Mouse (Mus musculus) limb, embryonic 11.5 days (tissue): ENCODE data around the gene Shisa6. TPM values are rescaled to one million over a fixed set of nuclear protein-coding genes. Genes with fewer than 3 reads are reported as not detected.

Experiments
- ATAC-seq: fragments of 200-750 bp; cut with Nextera tagmentation; 2 replicates; pipeline ENCODE4 v1.8.0; 2017; ENCODE audit warnings: low read depth; ENCODE audit not compliant: insufficient number of reproducible peaks, low FRiP score, low TSS enrichment
- DNase-seq: peaks from one replicate; pipeline ENCODE4 v3.0.0-alpha.2; 2015; ENCODE audit warnings: low spot score
- H3K27ac ChIP-seq: fragments of 300-500 bp; sonication (generic); replicated peaks from 2 replicates; pipeline ENCODE4 v1.5.1; 2014; ENCODE audit warnings: low read depth, mild to moderate bottlenecking, low read length
- H3K27me3 ChIP-seq: fragments of 300-500 bp; sonication (generic); 2 replicates; pipeline ENCODE4 v1.6.1; 2014; ENCODE audit warnings: mild to moderate bottlenecking, low read length, mixed read lengths; ENCODE audit not compliant: control insufficient read depth, insufficient read depth
- H3K36me3 ChIP-seq: fragments of 300-500 bp; sonication (generic); 2 replicates; pipeline ENCODE4 v1.6.1; 2014; ENCODE audit warnings: mild to moderate bottlenecking, low read length, moderate library complexity, mixed read lengths; ENCODE audit not compliant: control insufficient read depth, insufficient read depth
- H3K4me1 ChIP-seq: fragments of 300-500 bp; sonication (generic); 2 replicates; pipeline ENCODE4 v1.6.1; 2014; ENCODE audit warnings: low read length, mixed read lengths; ENCODE audit not compliant: control insufficient read depth, insufficient read depth
- H3K4me2 ChIP-seq: fragments of 300-500 bp; sonication (generic); 2 replicates; pipeline ENCODE4 v1.6.1; 2014; ENCODE audit warnings: low read depth, mild to moderate bottlenecking, moderate library complexity; ENCODE audit not compliant: severe bottlenecking
- H3K4me3 ChIP-seq: fragments of 300-500 bp; sonication (generic); 2 replicates; pipeline ENCODE4 v1.5.1; 2014; ENCODE audit warnings: low read depth, low read length
- H3K9ac ChIP-seq: fragments of 300-500 bp; sonication (generic); 2 replicates; pipeline ENCODE4 v1.6.1; 2014; ENCODE audit warnings: mild to moderate bottlenecking, low read length
- H3K9me3 ChIP-seq: fragments of 300-500 bp; sonication (generic); 2 replicates; pipeline ENCODE4 v1.6.1; 2016; ENCODE audit warnings: low read length; ENCODE audit not compliant: control insufficient read depth
- WGBS: fragments of 180-500 bp; shearing (Covaris S2); extraction: QIAGEN DNeasy Blood & Tissue Kit; methylation state at CpG from one replicate; pipeline ENCODE4 v1.1.7; 2014; 5-methylcytosine and 5-hydroxymethylcytosine counted together
- polyA plus RNA-seq: library from polyadenylated mRNA; unstranded; fragments of >200 nt; fragmentation: Nextera tagmentation; extraction: Ambion mirVana; gene quantifications from 2 replicates; pipeline ENCODE4 v1.2.1, GENCODE M21; 2014

The Shisa6 gene
- polyA plus RNA-seq, 1 experiment from 2014 or later, result 0.15 TPM

GRCm38 (mm10) chr11:66534291-66534690 is 8.5 kb upstream of the Shisa6 start:
- no peak overlapping the region for H3K9ac ChIP-seq
- ATAC-seq (no peak), DNase-seq (no peak)
- no peak overlapping the region for H3K27ac ChIP-seq
- 84% methylated on average over 4 of the region's 4 CpGs for WGBS
- H3K4me1 ChIP-seq, result no peaks in the 10 kb centered on the region
- no peaks in the 10 kb centered on the region for H3K27me3 ChIP-seq
- H3K9me3 ChIP-seq, result no peaks in the 10 kb centered on the region
- no peak overlapping the region for H3K4me2 ChIP-seq
- H3K4me3 ChIP-seq, result no peak overlapping the region
- H3K36me3 ChIP-seq, result no peaks in the 10 kb centered on the region

GRCm38 (mm10) chr11:66528146-66528545 is 2.4 kb upstream of the Shisa6 start:
- Histone ChIP-seq H3K4me2 (no peak overlapping the region), H3K36me3 (no peaks in the 10 kb centered on the region), H3K27me3 (peaks cover 54% of the 10 kb centered on the region), H3K9ac (no peak overlapping the region), H3K4me3 (no peak overlapping the region), H3K9me3 (no peaks in the 10 kb centered on the region), H3K4me1 (0 out of 2 replicates have a peak, but pooled peaks cover 3% of the 10 kb centered on the region), H3K27ac (no peak overlapping the region)
- ATAC-seq, result no peak
- no peak for DNase-seq

- H3K4me1 ChIP-seq, result 0 out of 2 replicates have a peak, but pooled peaks cover 3% of the 10 kb centered on the region
- no peak for ATAC-seq
- no peak overlapping the region for H3K4me3 ChIP-seq
- H3K27me3 ChIP-seq, result peaks cover 60% of the 10 kb centered on the region
- no peak overlapping the region for H3K4me2 ChIP-seq
- no peaks in the 10 kb centered on the region for H3K9me3 ChIP-seq
- no peak overlapping the region for H3K27ac ChIP-seq
- under 1% methylated on average over 5 of the region's 5 CpGs for WGBS
- no peak overlapping the region for H3K9ac ChIP-seq
- no peaks in the 10 kb centered on the region for H3K36me3 ChIP-seq
- peak; percentile 34 for DNase-seq
Measured at GRCm38 (mm10) chr11:66527343-66527742, 1.6 kb upstream of the Shisa6 start.

- H3K4me1 ChIP-seq, result 0 out of 2 replicates have a peak, but pooled peaks cover 3% of the 10 kb centered on the region
- H3K4me3 ChIP-seq, result peak overlapping the region; percentile 48
- peak overlapping the region; percentile 93 for H3K4me2 ChIP-seq
- 2% methylated on average over 5 of the region's 5 CpGs for WGBS
- no peak for ATAC-seq
- H3K9me3 ChIP-seq, result no peaks in the 10 kb centered on the region
- H3K27me3 ChIP-seq, result peaks cover 60% of the 10 kb centered on the region
- H3K36me3 ChIP-seq, result no peaks in the 10 kb centered on the region
- H3K9ac ChIP-seq, result no peak overlapping the region
- no peak overlapping the region for H3K27ac ChIP-seq
- peak; percentile 46 for DNase-seq
Measured at GRCm38 (mm10) chr11:66526981-66527320, 1.2 kb upstream of the Shisa6 start.

- H3K4me3 ChIP-seq, result peak overlapping the region; percentile 48
- H3K27me3 ChIP-seq, result peaks cover 60% of the 10 kb centered on the region
- no peaks in the 10 kb centered on the region for H3K9me3 ChIP-seq
- peak overlapping the region; percentile 93 for H3K4me2 ChIP-seq
- DNase-seq, result peak; percentile 55
- peak; percentile 29; the same call in 1 of the 2 replicates for ATAC-seq
- H3K27ac ChIP-seq, result no peak overlapping the region
- H3K9ac ChIP-seq, result peak overlapping the region; percentile 45
- under 1% methylated on average over 69 of the region's 126 CpGs for WGBS
- H3K36me3 ChIP-seq, result no peaks in the 10 kb centered on the region
- 0 out of 2 replicates have a peak, but pooled peaks cover 3% of the 10 kb centered on the region for H3K4me1 ChIP-seq
Measured at GRCm38 (mm10) chr11:66526046-66526980, 549 bp upstream of the Shisa6 start.

GRCm38 (mm10) chr11:66524251-66524650 is 1.5 kb downstream of the Shisa6 start:
- no peak for ATAC-seq
- H3K4me2 ChIP-seq, result no peak overlapping the region
- 0 out of 2 replicates have a peak, but pooled peaks cover 3% of the 10 kb centered on the region for H3K4me1 ChIP-seq
- H3K4me3 ChIP-seq, result no peak overlapping the region
- no peak overlapping the region for H3K27ac ChIP-seq
- H3K36me3 ChIP-seq, result no peaks in the 10 kb centered on the region
- peaks cover 60% of the 10 kb centered on the region for H3K27me3 ChIP-seq
- 56% methylated on average over 4 of the region's 4 CpGs for WGBS
- no peak for DNase-seq
- no peak overlapping the region for H3K9ac ChIP-seq
- no peaks in the 10 kb centered on the region for H3K9me3 ChIP-seq

- Histone ChIP-seq H3K4me3 (no peak overlapping the region), H3K9me3 (no peaks in the 10 kb centered on the region), H3K27ac (no peak overlapping the region), H3K36me3 (no peaks in the 10 kb centered on the region), H3K4me2 (no peak overlapping the region), H3K27me3 (peaks cover 47% of the 10 kb centered on the region), H3K4me1 (0 out of 2 replicates have a peak, but pooled peaks cover 3% of the 10 kb centered on the region), H3K9ac (no peak overlapping the region)
- ATAC-seq (no peak), DNase-seq (no peak)
- WGBS, result 79% methylated on average over 4 of the region's 4 CpGs
Measured at GRCm38 (mm10) chr11:66522376-66522775, 3.4 kb downstream of the Shisa6 start.

GRCm38 (mm10) chr11:66519386-66519785 is 6.4 kb downstream of the Shisa6 start:
- H3K27me3 ChIP-seq, result peaks cover 18% of the 10 kb centered on the region
- 91% methylated on average over 6 of the region's 6 CpGs for WGBS

More at GRCm38 (mm10) chr11:66519386-66519785, 6.4 kb downstream of the Shisa6 start:
- ATAC-seq, result no peak
- Histone ChIP-seq H3K4me2 (no peak overlapping the region), H3K4me1 (no peaks in the 10 kb centered on the region), H3K36me3 (no peaks in the 10 kb centered on the region), H3K27ac (no peak overlapping the region), H3K9me3 (no peaks in the 10 kb centered on the region), H3K4me3 (no peak overlapping the region), H3K9ac (no peak overlapping the region)
- no peak for DNase-seq
